Mouse (Mus musculus) thymus, adult 18-20 months (tissue): ENCODE data around the gene Grin2a.

Experiments used
- DNase-seq, 2 experiments: peaks; one replicate each; pipeline ENCODE4 v3.0.0; 2022; ENCODE audit warnings: mixed read lengths in 2 of 2

The Grin2a gene

DNA sequence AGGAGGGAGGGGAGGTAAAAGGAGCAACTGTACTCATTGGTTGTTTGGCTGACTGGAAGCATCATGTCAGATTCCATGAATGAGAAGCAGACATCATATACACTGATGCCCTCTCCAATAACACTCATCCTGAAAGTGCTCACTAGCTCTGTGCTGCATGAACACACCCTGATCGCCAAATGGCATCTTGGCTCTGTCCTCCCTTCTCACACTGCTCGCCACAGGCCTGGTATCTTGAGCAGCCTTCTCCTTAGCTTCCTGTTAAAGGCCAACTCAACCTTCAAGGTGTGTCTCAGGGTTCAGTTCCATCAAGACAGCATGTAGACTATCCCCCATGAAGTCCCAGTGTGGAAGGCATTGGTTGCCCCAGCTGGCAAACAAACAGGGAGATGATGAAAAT lies 137.6 kb downstream of the Grin2a start:
- no peak for DNase-seq

DNA sequence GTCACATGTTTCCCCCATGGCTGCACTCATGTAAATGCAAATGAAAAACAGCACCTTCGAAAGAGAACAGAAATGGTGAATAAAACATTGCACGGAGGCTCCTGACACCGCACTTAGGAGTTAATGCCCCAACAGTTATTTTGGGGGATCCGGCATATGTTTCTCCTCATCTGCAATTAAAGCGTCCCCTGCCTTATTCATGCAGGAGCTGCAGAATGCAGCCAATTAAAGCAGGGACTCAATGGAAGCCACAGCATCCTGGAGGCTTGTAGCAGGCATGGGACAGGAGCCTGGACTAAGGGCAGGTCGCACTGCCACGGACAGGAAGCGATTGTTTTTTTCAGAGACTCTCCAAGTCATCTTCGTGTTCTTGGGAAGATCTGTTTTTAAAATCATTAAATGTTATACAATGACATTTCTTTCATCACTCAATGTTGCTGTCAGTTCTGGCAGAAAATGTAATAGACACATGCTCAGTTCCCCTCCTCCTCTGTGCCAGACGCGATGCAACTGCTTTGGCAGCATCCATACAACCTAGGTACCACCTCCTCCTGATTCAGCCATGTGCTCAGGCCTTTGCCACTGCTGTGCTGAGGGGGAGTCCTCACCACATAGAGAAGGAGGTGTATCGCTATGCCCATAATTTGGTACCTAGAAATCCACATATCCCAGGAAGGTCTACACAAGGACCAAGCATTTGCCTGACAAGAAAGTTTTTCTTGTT lies 143.9 kb downstream of the Grin2a start:
- no peak for DNase-seq

DNA sequence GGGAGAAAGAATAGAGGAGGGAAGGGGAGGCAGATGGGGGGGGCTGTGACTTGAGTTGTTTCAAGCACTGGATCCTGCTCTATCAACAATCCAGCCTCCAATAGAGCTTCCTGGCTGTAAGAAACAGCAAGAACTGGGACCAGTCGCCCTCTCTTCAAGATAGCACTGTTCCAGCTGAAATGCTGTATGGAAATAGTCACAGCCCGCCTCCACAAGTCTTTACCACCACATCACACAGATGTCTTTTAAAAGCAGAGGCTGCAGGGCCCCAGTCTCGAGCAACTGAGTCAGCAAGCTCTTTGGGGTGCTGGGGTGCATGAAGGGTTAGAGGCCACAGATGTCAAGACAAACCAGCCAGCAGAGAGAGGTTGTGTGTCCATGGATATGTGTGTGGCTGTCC lies 153.9 kb downstream of the Grin2a start:
- DNase-seq, result no peak

DNA sequence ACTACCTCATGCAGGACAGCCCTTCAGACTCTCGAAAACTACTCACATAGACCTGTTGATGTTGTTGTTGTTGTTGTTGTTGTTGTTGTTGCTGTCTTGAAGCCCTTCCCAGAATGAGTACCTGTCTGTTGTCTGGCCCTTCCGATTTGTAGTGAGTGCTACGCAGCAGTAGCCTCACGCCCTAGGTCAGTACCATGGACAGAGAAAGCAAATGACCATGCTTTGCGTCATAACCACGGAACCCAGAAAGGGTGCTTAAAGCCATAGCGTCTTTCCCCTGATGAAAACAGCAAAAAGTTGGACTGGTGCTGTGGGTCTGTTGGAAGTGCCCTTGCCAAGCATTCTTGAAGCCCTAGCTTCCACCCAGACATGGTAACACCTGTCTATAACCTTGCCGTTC lies 158.8 kb downstream of the Grin2a start:
- DNase-seq, result no peak

DNA sequence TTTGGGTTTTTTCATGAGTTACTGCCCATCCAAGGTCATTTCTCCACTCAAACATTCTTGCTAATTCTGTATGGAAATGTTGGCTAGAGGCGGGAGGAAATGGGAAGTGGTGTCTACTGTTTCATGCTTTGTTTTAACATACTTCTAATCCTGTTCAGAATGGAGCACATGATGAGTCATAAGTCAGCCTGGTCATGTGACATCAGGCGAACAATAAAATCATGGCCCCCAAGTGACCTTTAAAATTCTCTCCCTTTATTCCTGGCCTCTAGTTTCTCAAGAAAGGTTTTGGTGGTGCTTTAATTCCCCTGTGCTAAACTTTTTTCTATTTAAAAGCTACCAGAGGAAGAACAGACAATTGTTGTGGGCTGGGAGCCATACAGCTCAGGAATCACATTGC lies 161.1 kb downstream of the Grin2a start:
- no peak for DNase-seq

DNA sequence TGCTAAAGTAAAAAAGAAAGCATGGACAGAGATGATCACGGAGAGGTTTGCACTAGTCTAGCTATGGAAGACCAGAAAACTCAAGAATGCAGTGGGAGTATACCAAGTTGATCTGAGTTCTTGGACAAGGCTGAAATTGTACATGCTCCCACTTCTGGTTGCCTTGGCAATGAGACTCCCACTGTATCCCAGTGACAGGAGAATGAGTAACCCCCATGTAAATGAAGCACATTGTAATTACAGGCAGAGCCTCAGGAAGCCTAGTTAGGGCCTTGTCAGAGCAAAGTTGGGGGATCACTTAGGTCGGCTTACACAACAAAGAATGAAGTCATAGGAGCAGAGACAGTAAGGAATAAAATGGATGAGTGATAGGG lies 170.3 kb downstream of the Grin2a start:
- DNase-seq, result no peak

DNA sequence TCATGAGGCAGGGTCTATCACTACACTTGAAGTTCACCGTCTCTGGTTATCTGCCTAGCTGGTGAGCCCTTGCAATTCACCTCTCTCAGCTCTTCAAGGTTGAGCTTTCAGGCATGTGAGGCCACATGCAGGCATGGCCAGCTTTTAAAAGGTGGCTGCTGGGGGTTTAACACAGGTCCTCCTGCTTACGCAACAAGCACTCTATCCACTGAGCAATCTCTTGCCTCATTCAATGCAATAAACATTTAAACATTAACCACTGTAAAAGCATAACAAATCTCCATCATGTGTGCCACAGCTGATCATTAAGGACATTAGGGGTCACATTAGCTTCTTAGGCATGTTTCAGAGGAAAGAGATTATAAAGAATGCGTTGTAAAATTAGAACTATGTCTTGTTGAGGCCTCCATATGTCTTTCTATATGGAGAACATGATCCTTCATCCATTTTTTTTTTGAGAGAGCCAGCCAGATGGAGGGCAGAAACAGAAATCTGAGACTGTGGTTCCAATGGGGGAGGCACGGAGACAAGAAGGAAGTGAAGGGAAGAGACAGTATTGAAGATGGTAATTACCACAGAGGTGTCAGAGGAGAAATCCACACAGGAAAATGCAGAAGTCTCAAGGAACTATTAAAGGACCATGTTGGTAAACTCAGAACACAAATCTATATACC lies 170.8 kb downstream of the Grin2a start:
- no peak for DNase-seq

DNA sequence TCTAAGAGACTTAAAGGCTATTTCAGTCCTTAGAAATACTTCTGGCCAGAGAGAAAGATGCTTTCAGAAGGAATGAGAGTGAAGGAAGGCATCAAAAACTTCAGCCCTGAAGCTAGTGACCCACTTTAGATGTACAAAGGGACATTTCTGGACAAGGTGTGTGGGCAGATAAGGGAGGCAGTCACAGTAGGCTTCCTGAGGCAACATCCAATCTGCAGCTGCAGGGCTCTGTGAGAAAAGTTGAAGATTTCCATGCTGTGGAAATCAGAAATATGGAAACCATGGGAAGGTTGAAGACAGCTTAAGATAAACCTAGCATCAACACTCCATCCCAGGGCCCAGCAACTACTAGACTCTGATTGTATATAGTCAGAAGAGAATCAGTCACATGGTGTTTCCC lies 171.7 kb downstream of the Grin2a start:
- DNase-seq, result no peak

DNA sequence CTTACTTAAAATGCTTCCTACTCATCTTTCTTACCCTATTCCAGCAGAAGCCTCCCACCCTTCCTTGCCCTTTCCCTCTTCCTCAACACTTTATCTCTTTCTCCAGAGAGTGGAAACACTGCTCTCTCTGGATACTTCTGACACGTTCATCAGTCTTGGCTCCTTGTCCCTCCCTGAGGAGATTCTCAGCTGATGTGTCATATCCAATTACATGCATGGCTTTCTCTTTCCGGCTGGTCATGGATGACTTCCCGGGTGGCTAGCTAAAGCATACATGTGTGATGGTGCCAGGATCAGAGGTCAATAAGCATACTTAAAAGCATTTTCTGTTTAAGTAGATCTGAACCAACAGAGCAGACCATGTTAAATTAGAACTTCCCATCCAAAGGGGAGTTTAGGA lies 175.9 kb downstream of the Grin2a start:
- no peak for DNase-seq

DNA sequence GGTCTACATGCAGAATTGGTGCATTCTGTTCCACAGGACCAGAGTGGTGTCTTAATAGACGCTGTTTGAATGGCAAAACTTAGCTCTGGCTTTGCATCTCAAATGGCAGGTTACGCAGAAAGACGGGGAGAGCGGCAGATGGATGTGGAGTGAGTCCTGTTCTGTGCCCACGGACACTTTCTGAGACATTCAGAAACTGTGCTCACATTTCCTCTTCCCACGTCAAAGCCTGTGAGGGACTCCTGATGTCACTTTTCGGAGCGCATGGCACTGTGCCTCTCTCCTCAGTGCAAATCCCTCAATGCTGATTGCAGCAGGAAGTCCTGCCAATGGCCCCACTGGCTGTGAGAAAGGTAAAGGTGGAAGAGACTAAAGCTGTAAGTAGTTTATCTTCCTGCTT lies 194.0 kb downstream of the Grin2a start:
- no peak for DNase-seq

DNA sequence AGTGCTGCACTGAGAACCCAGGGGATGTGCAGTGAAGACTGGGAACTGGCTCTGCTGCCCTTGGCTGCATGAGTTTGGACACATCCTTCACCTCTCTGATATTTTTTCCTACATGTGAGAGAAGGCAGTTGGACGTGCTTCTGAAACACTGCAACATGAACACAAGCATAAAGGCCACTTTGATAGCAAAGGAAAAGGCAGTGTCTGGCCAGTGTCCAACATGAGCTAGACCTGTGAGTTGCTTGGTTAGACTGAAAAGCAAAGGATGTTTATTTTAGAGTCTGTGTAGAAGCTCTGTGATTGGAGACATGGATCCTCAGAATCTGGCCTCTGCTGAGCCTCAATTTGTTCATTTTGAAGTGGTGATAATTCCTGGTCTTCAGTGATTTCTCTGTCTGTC lies 195.1 kb downstream of the Grin2a start:
- no peak for DNase-seq

DNA sequence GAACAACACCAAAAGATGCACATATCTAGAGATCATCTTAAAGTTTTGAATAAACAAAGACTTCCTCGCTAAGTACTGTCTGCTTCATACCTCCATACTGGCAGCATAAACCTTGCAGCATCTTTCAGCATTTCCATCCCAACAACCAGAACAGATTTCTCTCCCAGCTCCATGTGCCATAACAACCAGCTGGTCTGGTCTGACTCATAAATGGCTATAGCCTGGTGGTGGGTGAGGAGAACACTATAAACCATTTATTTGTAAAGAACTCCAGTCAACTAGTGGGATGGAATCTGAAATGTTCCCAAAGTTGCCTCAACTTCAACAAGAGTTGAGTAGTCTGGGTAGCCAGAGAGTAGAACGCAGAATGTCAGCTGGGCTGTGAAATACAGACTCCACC lies 202.4 kb downstream of the Grin2a start:
- no peak for DNase-seq

DNA sequence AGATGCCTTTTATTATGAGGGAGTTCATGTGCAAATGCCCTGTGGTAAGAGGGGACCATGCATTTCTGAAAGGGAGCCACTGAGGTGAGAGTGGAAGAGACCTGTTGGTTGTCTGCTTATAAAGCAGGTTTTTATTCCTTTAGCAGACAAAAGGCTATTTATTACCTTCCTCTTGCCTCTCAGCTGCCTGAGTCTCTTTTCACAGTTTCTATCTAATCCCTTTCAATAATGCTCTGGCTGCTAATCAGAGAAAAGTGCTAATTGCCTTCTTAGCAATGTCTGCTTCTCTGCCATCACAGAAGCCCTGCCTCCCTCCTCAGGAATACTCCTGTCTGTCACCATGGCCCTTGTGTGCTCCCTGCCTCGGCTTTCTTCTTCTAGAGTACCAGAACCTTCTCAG lies 209.1 kb downstream of the Grin2a start:
- DNase-seq, result no peak

DNA sequence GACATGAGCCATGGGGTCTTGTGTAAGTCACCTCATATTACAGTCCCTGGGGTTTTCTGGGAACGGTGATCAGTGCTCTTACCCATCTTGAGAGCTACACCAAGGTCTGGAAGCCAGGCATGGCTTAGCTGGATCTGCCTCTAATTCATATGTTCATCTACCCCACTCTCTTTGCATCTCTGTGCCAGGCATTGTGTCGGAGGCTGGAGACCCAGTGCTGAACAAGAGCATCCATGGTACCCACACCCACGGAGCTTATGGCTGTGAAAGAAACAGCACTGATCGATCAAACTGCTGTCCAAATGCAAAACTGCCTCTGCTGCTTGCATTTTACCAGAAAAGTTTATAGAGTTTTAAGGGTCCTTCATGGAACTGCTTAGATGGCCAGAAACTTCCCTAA lies 209.5 kb downstream of the Grin2a start:
- no peak for DNase-seq

DNA sequence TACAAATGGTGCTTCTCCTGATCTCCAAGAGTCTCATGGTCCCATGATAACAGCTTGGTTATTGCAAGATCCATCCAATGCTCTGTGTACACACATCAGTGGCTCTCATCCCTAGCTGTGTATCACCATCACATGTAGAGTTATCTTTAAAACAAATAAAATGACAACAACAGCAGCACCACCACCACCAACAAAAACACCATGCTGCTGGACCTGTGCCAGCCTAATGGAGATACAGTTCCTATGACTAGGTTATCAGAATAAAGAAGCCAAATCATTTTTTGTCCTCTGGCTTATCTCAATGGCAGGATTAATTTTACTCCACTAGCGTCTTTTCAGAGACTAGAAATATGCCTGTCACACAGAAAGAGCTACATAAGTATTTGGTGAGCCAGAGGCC lies 226.4 kb downstream of the Grin2a start:
- DNase-seq, result no peak

DNA sequence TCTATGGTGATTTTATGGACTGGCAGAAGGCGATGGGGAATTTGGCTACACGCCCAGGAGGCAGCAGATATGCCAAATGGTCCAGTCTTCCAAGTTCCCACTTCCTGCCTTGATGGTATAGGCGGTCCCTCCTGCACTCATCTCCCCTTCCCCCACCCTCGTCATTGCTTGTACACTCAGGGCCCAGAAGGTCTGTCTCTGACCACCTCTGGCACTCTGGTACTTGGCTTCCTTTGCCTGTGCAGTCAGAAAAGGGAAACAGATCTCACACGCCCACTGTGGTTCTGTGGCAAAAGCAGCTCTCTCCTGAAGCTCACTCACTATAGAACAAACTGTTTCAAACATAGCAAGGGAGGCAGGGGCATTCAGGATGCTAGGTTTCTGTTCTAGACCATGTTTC lies 227.0 kb downstream of the Grin2a start:
- no peak for DNase-seq

DNA sequence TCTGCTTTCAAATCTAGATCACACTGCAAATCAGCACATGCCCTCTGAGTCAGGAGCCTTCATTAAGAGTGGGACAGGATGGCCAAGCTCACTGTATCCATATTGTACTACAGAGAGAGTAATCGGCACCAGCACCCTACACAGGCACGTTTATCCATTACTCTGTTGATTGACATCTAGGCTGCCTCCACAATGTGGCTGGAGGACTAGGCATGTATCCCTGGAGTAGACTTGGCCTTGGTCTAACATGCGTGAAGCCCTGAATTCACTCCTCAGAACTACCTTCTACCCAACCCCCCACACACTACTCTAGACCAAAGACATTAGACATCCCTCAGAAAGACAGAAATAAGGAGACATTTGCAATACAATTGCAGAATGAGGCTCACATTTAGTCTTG lies 227.4 kb downstream of the Grin2a start:
- no peak for DNase-seq

DNA sequence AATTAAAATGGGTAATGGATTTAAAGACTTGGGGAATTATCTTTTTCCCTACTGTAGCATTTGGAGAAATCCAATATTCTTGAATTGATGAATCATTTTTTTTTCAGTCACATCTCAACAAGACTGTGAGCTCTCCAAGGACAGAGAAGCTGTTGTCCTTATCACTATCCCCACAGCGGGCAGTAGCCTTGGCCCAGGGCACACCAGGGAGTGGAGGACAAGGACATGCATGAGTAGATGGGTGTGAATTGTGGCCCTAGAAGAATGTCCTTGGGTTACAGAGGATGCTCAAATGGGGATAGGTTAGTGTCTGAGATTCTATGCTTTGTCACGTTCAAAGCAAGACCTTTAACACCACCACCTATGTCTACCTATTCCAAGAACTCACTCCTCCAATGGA lies 231.3 kb downstream of the Grin2a start:
- DNase-seq, result no peak

DNA sequence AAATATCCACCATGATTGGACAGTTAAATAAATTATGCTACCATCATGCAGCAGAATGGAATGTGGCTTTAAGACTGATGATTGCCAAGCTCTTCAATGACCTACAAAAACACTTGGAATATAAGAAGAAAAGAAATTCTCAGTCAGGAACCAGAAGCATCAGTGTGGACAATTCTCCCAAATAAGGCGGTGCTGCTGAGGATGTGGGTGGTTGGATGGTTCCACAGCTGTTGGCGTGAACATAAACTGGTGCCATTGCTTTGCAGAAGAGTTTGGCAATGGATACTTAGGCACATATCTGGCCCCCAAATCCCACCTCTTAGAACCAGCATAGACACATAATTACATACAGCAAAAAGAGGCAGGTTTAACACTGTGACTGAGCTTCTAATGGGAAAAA lies 235.0 kb downstream of the Grin2a start:
- no peak for DNase-seq

DNA sequence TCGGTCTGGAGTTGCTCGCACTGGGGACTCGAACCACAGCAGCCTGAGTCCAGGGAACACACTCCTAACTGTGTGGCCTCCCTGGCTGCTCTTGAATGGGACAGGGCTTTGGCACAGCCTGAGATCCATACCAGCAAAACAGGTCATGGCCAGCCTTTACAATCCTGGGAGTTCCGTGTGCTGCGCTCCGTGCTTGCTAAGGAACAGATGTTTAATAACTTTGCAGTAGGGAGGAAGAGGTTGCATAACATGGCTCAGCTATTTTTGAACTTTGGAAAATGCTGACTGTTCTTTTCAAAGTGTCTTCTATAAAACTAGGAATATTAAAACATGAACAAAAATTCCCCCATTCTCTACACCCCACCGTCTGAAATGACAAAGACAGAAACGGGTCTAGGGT lies 238.5 kb downstream of the Grin2a start:
- DNase-seq, result no peak

DNA sequence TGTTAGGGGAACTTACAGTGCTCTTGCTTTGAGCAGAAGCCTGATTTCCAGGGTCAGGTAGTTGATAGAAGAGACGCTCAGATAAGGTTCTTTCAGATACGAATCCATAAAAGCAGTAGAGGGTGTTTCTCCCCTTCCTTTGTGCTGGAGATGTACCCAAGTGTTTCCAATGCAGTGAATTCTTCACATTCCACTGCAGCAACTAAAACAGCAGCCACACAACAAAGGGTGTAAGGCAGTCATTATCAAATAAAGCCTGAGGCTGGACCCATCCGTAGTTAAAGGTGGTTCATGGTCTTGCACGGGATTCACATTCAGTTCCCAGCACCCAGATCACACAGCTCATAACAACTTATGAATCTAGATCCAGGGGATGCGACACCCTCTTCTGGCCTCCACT lies 241.3 kb downstream of the Grin2a start:
- no peak for DNase-seq

DNA sequence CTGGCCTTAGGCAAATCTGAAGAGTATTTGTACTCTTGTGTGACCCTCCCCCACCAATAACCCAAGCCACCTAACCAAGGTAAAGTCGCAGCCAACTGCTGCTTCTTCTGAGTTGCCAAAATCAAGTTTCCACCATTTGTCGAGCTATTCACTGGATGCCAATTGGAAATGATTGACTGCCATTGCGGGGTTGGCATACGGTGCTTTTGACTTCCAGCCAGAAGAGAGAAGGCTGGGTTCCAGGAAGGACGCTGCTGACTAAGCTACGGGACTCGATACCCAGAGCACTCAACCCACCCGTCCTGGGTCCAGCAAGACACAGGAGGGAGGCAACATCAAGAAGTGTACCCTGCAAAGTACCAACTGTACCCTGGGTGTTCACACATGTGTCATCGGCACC lies 242.3 kb downstream of the Grin2a start:
- no peak for DNase-seq

DNA sequence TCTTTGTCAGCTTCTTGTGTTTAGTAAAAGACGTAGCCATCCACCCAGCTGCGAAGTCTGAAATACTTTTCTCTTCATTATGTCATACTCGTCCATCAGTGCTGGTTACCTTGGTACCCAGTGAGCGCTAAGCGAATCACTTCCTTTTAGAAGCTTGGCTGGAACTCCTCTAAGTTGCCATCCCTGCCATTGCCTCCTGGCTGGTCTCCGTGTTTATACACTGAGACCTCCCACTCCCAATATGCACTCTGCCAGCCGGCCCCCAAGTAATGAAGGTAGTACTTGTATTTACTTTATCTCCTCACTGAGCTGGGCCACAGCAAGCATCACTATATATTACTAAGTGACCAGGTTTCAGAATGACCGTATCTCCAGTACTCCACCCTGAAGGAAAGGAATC lies 242.8 kb downstream of the Grin2a start:
- no peak for DNase-seq

DNA sequence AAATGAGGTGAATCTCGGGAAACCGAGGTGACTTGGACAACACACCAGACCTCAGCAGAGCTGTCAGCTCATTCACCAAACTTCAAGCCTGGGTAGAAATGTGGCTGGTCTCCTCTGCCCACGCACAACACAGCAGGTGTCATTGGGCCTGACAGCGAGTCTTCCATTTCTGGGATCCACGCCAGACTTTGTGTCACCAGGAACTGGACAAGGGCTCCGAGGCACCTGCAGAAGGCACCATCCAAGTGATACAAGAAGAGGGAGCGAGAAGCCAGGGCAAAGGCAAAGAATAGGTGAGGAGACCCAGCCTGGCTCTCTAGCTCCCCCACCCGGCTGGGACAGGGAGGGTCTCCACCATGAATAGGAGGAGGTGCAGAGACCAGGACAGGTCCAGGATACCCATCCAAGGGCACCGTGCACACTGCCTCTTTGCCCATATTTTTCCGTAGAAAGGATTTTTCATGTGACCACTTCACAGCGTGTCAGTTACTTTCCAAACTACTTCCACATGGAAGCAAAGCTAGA lies 244.3 kb downstream of the Grin2a start:
- no peak for DNase-seq

DNA sequence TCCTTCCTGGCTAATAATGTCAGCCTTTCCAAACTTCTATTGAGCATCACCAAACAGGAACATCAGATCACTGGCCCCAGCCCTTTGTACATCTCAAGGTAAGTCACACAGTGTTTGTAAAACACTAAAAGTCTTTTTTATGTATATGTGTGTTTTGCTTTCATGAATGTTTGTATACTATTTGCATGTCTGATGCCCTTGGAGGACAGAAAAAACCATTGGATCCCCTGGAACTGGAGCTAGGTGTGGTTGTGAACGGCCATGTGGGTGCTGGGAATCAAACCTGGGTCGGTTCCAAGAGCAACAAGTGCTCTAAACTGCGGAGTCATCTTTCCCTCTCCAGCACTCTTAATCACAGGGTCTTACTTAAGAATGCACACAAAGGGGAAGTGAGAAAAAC lies 245.7 kb downstream of the Grin2a start:
- DNase-seq, result no peak
